Mouse (Mus musculus) small intestine, adult 2 months (tissue): ENCODE data around the gene Zfp987. TPM values are rescaled to one million over a fixed set of nuclear protein-coding genes. Genes with fewer than 3 reads are reported as not detected.

Experiments used
- polyA plus RNA-seq: library from polyadenylated mRNA; depleted of rRNA; stranded (reverse); fragments of >200 nt; gene quantifications from 2 replicates; pipeline ENCODE4 v1.2.3, GENCODE M21; 2012; rRNA removed

Zfp987 gene
- polyA plus RNA-seq, 1 experiment, result not detected

Other genes starting within 250 kb of the Zfp987 start
- gene Zfp986, start 228.5 kb upstream of the Zfp987 start, polyA plus RNA-seq, result not detected in 2 replicates
- gene Zfp600, start 59.5 kb downstream of the Zfp987 start, polyA plus RNA-seq, result not detected in 2 replicates